Mouse (Mus musculus) intestine, embryonic 15.5 days (tissue): ENCODE measurements around the gene Cps1. TPM values are rescaled to one million over a fixed set of nuclear protein-coding genes. Genes with fewer than 3 reads are reported as not detected.

Experiments used
- ATAC-seq: fragments of 200-750 bp; cut with Nextera tagmentation; 2 replicates; pipeline ENCODE4 v1.8.0; 2017; ENCODE audit warnings: moderate TSS enrichment, moderate library complexity
- H3K27ac ChIP-seq: fragments of 300-500 bp; sonication (generic); 2 replicates; pipeline ENCODE4 v1.5.1; 2015; ENCODE audit warnings: mild to moderate bottlenecking, inconsistent platforms
- H3K27me3 ChIP-seq: fragments of 300-500 bp; sonication (generic); replicated peaks from 2 replicates; pipeline ENCODE4 v1.6.1; 2015; ENCODE audit warnings: inconsistent platforms
- H3K36me3 ChIP-seq: fragments of 300-500 bp; sonication (generic); 2 replicates; pipeline ENCODE4 v1.6.1; 2015; ENCODE audit warnings: inconsistent platforms
- H3K4me1 ChIP-seq: fragments of 300-500 bp; sonication (generic); replicated peaks from 2 replicates; pipeline ENCODE4 v1.6.1; 2015; ENCODE audit warnings: inconsistent platforms
- H3K4me2 ChIP-seq: fragments of 300-500 bp; sonication (generic); replicated peaks from 2 replicates; pipeline ENCODE4 v1.6.1; 2015; ENCODE audit warnings: mild to moderate bottlenecking, inconsistent platforms
- H3K4me3 ChIP-seq: fragments of 300-500 bp; sonication (generic); replicated peaks from 2 replicates; pipeline ENCODE4 v1.5.1; 2015; ENCODE audit warnings: inconsistent platforms
- H3K9ac ChIP-seq: fragments of 300-500 bp; sonication (generic); 2 replicates; pipeline ENCODE4 v1.6.1; 2015; ENCODE audit warnings: inconsistent platforms
- H3K9me3 ChIP-seq: fragments of 300-500 bp; sonication (generic); 2 replicates; pipeline ENCODE4 v1.6.1; 2016; ENCODE audit warnings: inconsistent platforms
- WGBS: fragments of 180-500 bp; shearing (Covaris S2); methylation state at CpG from one replicate; pipeline ENCODE4 v1.1.7; 2015; 5-methylcytosine and 5-hydroxymethylcytosine counted together
- polyA plus RNA-seq: library from polyadenylated mRNA; unstranded; fragments of >200 nt; fragmentation: Nextera tagmentation; extraction: Ambion mirVana; gene quantifications from 2 replicates; pipeline ENCODE4 v1.2.1, GENCODE M21; 2015

The Cps1 gene
- polyA plus RNA-seq, 1 experiment from 2014 or later: 333 TPM

DNA sequence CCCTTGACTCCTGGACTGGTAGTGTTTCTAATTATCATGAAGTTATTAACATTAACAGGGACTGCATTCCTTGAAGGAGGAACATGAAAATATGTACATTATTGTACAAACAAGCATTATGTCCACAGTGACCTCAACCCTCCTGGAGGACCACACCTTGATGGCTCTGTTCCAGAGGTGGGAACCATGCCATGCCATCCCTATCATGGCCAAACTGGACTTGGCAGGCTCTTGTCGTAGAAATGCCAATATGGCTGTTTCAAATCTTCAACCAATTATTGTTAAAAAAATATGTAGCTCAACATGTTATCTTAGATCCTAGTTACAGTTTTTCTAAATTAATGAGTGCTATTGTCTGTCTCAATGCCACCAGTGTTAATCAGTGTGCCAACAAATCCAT lies 116.1 kb downstream of the Cps1 start:
- Histone ChIP-seq H3K9ac (no peak overlapping the region), H3K4me1 (no peaks in the 10 kb centered on the region), H3K36me3 (no peaks in the 10 kb centered on the region), H3K27ac (no peak overlapping the region), H3K9me3 (no peaks in the 10 kb centered on the region), H3K27me3 (no peaks in the 10 kb centered on the region), H3K4me3 (no peak overlapping the region), H3K4me2 (no peak overlapping the region)
- 89% methylated on average over 1 of the region's 1 CpGs for WGBS
- ATAC-seq: no peak

GRCm38 (mm10) chr1:67265222-67265621 lies 142.4 kb downstream of the Cps1 start:
- Histone ChIP-seq H3K4me1 (no peaks in the 10 kb centered on the region), H3K4me3 (no peak overlapping the region), H3K36me3 (no peaks in the 10 kb centered on the region), H3K9ac (no peak overlapping the region), H3K9me3 (no peaks in the 10 kb centered on the region), H3K27me3 (no peaks in the 10 kb centered on the region), H3K4me2 (no peak overlapping the region), H3K27ac (no peak overlapping the region)
- 82% methylated on average over 1 of the region's 1 CpGs for WGBS
- no peak for ATAC-seq

- no peak for ATAC-seq
- no peaks in the 10 kb centered on the region for H3K4me1 ChIP-seq
- H3K36me3 ChIP-seq: no peaks in the 10 kb centered on the region
- no peak overlapping the region for H3K27ac ChIP-seq
- H3K9me3 ChIP-seq: no peaks in the 10 kb centered on the region
- no peak overlapping the region for H3K4me3 ChIP-seq
- H3K4me2 ChIP-seq: no peak overlapping the region
- no peak overlapping the region for H3K9ac ChIP-seq
- H3K27me3 ChIP-seq: no peaks in the 10 kb centered on the region
Measured at GRCm38 (mm10) chr1:67267972-67268371, 145.1 kb downstream of the Cps1 start.

- Histone ChIP-seq H3K27ac (no peak overlapping the region), H3K36me3 (no peaks in the 10 kb centered on the region), H3K4me3 (no peak overlapping the region), H3K4me2 (no peak overlapping the region), H3K4me1 (no peaks in the 10 kb centered on the region), H3K9me3 (no peaks in the 10 kb centered on the region), H3K9ac (no peak overlapping the region), H3K27me3 (no peaks in the 10 kb centered on the region)
- ATAC-seq: no peak
Measured at GRCm38 (mm10) chr1:67268450-67268849, 145.6 kb downstream of the Cps1 start.

DNA sequence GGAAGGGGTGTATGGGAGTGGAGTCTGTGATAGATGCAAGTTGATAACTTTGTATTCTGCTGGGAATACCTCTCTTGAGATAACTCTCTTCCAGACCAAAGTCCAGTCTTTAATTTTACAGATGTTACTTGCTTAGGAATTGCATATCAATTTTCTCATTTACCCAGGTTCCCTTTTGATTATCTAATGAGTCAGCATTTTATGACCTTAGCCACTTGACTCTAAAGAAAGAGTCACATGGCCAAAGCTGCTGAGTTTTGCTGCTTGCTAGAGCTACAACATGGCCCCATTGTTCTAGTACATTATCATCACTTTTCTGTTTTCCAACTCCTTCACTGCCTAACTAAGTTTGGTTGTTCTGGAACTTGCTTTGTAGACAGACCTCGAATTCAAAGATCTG lies 153.4 kb downstream of the Cps1 start:
- 69% methylated on average over 1 of the region's 1 CpGs for WGBS
- Histone ChIP-seq H3K9ac (no peak overlapping the region), H3K36me3 (no peaks in the 10 kb centered on the region), H3K4me2 (no peak overlapping the region), H3K9me3 (no peaks in the 10 kb centered on the region), H3K4me3 (no peak overlapping the region), H3K27ac (no peak overlapping the region), H3K27me3 (no peaks in the 10 kb centered on the region), H3K4me1 (no peaks in the 10 kb centered on the region)
- ATAC-seq: no peak

Other genes starting within 250 kb of the Cps1 start
- 9.3 and 18.1 TPM in 2 replicates for gene Myl1, start 177.6 kb upstream of the Cps1 start, polyA plus RNA-seq
- 68.5 and 71.6 TPM in 2 replicates for gene Lancl1, start 84.2 kb upstream of the Cps1 start, polyA plus RNA-seq